Mouse (Mus musculus) natural killer cell, adult 2 months (primary cell): ENCODE results near the gene Cryba4.
A peak's percentile ranks its signal among the peaks of the same experiment; 100 is the strongest.

ENCODE experiments used
- DNase-seq, 2 experiments: peaks; one replicate each; pipeline ENCODE4 v3.0.0; 2022; ENCODE audit warnings: low spot score in 2 of 2

Gene Cryba4

GRCm38 (mm10) chr5:112266011-112266777 is 13.9 kb upstream of the Cryba4 start:
- peak in 1 of 2 experiments; percentile 37 for DNase-seq

- peak in 1 of 2 experiments; percentile 47 for DNase-seq
Measured at GRCm38 (mm10) chr5:112265515-112265914, 13.2 kb upstream of the Cryba4 start.

DNA sequence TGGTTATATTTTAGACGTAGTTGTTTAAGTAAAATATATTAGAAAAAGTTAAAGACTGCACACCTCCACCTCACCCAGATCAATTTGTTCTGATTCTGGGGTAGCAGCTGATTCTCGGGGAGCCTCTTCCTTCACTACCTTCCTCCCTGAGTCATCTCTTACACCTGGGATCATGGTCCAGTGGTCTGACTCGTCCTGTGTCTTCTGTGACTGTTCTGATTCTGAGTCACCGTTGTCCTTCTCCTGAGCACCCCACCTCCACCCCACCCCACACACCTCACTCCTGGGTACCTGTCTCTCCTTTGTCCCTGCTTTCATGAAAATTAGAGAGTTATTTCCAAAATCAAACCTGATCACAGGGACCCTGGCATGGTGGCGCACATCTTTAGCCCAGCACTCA is 12.8 kb upstream of the Cryba4 start:
- no peak for DNase-seq

GRCm38 (mm10) chr5:112264099-112264498 is 11.8 kb upstream of the Cryba4 start:
- DNase-seq = peak; percentile 38 to 66

GRCm38 (mm10) chr5:112260818-112261217 is 8.5 kb upstream of the Cryba4 start:
- DNase-seq = no peak

- DNase-seq = no peak
Measured at GRCm38 (mm10) chr5:112259862-112260650, 7.7 kb upstream of the Cryba4 start.

DNA sequence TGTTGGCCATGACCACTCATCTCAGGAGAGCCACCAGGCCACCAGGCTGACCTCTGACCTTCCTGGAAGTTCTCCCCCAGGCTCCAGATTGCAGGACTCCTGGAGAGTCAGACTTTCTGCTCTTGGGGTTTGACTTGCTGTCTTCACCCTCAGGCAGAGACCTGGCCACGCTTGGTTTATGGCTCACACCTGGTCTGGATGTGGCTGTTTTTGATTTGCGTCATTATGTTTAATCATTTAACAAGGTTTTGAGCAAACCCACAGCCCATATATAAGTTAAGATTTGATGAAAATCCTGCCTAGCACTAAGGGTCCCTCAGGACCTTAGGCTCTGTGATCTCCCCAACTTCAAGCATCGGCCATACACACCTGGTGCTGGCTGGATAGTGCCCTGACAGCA is 5.6 kb upstream of the Cryba4 start:
- no peak for DNase-seq

DNA sequence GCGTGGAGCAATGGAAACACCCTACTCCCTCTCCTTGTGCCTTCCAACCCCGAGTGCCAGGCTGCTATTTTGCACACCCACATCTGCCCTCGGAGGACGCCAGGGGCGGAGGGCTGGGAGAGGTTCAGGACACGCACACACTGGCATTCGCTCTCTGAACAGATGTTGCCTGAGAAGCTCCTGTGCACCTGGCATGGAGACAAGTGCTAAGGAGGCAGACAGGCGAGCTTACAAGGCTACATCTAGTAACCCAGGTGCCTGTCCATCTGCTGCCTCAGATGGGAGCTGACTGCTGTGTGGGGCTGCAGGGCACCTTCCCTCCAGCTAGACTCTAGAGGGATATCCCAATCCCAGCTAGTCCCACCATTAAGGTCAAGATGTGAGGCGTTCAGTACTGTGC is 4.1 kb upstream of the Cryba4 start:
- DNase-seq = no peak

- DNase-seq = no peak
Measured at GRCm38 (mm10) chr5:112255426-112255825, 3.1 kb upstream of the Cryba4 start, which contains the start of gene Crybb1. Crybb1 (plus strand) TSS chr5:112255815.

DNA sequence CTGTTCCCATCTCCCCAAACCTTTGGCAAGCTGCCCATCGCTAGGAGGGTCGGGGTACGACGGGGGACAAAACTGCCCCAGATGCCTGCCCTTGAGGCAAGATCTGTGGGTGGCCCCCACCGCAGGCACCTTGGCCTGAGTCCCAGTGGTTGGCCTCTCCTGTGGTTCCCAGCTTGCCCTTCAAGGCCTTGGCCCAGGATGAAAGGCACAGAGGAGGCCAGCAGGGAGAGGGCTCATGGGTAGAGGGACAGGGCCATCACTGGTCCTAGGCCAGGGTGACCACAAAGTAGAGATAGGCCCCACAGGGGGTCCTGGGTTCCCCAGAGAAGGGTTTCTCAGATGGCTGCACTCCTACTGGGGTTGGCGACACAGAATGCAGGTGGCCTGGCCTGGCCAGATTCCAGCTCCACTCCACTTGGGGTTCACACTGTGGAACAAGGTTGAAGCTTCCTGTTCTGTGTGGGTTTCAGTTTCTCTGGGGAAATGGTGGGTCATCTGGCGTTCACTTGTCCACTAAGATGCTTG is 2.0 kb upstream of the Cryba4 start:
- no peak for DNase-seq

DNA sequence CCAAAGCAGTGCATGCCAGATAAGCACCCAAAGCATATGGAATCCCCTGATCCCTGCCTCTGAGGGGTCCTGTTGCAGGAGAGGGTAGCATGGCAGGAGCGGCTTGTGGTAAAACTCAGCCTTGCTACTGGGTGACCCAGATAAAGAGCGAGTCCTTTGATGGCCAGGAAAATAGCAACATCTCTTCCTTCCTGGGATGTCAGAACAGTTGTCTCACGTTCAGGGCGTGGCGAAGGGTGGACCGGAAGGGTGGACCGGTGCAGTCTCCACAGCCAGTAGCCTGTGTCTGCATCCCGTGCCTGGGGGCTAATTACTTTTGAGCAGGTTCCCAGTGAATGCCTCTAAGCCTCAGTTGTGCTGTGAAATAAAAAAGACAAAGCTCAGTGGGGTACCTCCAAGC is 851 bp upstream of the Cryba4 start:
- DNase-seq = no peak

DNA sequence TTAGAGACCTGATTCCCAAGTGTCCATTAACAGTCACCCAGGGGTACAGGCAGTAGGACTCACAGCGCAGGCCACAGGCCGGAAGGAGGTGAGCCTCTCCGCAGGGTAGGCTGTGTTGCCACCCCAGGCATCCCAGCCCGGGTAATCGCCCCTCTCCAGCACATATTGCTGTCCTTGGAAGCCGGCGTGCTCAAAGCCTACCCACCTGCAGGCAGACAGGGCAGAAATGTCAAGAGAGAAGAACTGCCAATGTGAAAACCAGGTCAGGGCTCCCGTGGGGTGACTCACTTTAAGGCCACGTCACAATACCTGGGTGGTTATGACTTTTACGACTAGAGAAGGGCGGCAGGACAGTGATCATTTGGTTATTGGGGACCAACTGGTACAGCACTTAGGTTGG is 3.2 kb downstream of the Cryba4 start:
- no peak for DNase-seq

DNA sequence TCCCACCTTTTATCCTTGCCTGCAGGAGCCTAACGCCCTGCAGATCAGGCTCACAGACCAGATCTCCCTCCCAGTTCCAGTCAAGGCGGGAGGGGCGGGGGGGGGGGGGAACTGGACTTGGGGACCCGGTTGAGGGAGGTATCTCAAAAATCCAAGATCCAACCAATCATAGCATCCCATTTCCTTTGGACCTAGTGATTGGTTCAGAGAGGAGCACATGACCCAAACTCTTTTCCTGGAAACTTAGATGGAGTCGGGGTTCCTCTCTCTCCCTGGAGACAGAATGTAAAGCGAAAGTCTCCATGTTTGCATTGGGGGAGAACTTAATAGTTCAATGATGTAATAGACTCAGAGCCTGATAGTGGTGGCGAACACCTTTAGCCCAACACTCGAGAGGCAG is 4.9 kb downstream of the Cryba4 start:
- no peak for DNase-seq

DNA sequence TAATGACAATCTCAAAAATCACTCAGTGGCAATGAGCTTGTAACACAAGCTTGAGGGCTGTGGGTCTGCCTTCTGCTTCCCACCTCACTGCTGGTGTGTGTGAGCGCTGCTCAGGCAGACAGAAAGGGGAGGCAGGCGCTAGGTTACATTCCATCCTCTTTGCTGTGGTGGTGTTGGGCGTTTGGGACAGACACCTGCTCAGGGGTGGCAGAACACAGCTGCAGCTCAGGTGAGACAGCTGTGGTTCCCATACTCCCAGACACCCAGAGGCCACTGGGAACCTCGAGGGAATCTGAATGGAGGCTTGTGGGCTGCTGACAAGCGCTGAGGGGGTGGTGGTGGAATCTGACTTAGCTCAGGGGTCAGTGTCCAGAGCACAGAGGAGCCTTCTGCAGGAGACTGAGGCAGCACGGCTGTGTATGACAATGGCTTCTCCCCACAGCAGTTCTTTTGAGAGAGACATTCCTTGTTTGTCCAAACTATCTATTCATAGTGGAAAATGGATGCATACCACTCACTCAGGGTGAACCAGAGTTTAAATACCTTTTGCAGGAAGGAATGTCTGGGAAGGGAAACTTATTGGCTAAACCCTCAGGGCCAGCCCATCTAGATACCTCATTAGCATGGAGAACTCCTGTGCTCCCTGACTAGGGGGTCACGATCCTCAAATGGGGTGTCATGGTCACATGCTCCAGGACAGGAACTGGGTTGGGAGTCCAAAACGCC is 7.3 kb downstream of the Cryba4 start:
- no peak for DNase-seq

DNA sequence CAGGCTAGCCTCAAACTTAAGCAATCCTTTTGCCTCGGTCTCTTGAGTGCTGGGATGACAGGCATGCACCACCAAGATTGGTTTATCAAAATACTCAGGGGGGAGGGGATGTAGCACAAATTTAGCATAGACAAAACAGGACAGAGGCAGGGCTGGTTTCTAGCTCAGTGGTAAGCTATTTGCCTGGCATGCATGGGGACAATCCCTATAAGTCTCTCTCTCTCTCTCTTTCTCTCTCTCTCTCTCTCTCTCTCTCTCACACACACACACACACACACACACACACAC is 8.1 kb downstream of the Cryba4 start:
- DNase-seq = no peak

DNA sequence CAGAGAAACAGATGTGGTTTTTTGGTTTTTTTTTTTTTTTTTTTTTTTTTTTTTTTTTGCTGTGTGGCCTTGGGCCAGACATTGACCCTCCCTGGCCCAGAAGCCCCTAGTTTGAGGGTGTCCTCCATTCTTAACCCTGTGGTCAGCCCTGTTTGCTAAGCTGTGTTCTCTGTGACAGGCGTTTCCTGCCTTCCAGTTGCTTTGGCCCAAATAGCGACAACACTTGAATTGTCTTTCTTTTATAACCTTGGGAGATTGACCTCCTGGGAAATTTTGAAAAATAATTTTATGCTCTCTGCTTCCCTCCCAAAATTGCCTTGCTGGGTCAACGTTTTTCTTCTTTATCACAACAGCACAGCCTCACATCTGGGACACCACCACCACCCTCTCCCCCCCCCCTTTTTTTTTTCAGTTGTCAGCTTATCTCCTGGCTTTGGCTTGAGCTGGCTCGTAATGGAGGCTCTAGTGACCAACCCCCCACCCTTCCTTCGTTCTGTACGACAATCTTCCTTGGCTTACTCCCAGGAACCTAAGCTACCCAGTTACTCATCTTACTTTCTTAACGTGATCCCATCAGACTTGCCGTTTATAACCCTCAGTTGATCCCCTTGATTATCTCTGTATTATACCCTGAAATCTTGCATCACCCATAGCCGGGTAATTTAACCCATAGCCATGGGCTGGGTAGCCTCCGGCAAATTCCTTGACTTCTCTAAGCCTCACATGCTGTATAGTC is 8.6 kb downstream of the Cryba4 start:
- DNase-seq = no peak

DNA sequence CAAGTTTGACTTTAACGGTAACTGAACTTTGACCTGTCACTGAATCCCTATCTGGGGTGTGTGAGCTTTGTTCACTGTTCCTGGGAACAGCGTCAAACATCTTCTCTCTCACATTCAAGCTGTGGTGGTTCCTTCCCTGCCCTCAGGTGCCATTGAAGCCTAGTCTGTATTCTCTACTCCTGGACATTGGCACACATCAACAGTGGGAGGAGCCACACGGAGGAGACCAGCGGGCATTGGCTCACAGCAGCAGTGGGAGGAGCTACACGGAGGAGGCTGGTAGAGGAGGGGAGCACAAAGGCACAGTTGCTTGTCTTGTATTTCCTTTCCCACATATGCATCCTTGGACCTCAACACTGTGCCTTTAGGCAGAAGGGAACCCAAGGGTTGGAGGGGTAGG is 9.3 kb downstream of the Cryba4 start:
- no peak for DNase-seq

GRCm38 (mm10) chr5:112242361-112242778 is 9.9 kb downstream of the Cryba4 start:
- peak; percentile 49 to 59 for DNase-seq

DNA sequence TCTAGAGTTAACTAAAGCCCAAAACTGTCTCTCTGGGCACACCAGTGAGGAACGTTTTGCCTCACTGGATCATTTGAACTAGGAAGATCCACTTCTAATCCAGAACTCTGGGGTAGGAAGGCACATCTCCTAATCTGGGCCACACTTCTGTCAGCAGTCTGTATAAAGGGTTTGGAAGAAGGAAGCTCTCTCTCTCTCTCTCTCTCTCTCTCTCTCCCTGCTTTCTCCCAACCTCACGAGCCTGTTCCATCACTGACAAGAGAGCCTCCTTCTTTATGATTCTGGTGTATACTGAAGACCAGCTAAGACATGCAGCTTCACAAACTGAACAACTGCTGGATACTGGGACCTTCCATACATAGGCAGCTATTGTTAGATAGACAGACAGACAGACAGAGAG is 10.5 kb downstream of the Cryba4 start:
- no peak for DNase-seq

GRCm38 (mm10) chr5:112240761-112241160 is 11.6 kb downstream of the Cryba4 start:
- peak; percentile 76 to 85 for DNase-seq

DNA sequence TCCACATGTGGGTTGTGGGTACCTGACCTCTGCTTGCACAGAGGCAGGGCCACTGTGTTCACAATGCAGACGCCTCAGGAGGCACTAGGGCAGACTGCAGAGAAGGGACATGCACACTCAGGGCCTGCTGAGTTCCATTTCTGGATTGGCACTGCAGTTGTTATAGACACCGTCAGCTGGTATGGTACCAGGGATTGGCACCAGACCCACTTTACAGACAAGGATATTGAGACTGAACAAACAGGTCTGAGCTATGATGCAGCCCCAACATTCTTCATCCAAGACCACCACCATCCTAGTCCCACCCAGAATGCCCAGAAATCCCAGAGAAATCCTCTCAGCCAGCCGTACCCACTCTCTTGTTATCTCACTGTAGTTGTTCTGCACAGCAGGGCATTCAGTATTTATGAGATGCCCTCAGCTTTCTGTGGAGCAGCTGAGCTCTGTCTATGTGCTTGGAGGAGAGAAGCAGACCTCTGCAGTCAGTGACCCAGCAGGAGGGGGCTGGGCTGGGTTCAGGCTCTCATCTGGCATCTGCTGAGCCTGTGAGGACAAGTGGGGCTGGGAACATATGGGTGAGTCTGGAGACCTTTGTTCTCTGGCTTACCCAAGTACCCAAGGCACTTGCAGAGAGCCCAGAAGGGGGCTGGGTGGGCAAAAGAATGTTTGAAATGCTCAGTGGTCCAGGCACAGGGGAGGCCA is 13.4 kb downstream of the Cryba4 start:
- no peak for DNase-seq
